Comparison of ENCODE assay signal across 10 mouse cellular contexts in genomic region chr6:134504866-134505265, GRCm38 (mm10).
DNase-seq lines count a peak whose midpoint lies in the region; ATAC-seq and TF ChIP-seq lines count a peak whose summit lies in the region.
"Had no signal": no experiment of that assay in that cellular context is flagged by ENCODE, and none has a peak within 500 bp of the region (broad histone marks: within the 10 kb centered on the region; RNA-seq: fewer than 3 reads in every experiment).

No protein-coding gene starts in this region.

- no peak overlapping the region for H3K4me2 ChIP-seq in embryonic facial prominence, embryonic 14.5 days (ENCODE audit: low read depth, low read length)
- H3K4me2 ChIP-seq in intestine, embryonic 16.5 days (ENCODE audit: low read depth, low read length), result no peak overlapping the region
- H3K4me2 ChIP-seq in liver, postnatal 0 days (ENCODE audit: low read depth, low read length), result no peak overlapping the region
- H3K4me2 ChIP-seq: forebrain, embryonic 15.5 days had no signal

- peaks cover 10% of the 10 kb centered on the region; the same call in 1 of the 2 replicates for H3K36me3 ChIP-seq in kidney, adult 2 months (ENCODE audit: control insufficient read depth, insufficient read depth, low read length)
- peaks cover 45% of the 10 kb centered on the region for H3K36me3 ChIP-seq in embryonic facial prominence, embryonic 14.5 days (ENCODE audit: control insufficient read depth, insufficient read depth, low read length)
- H3K36me3 ChIP-seq in intestine, embryonic 16.5 days (ENCODE audit: control insufficient read depth, insufficient read depth, low read length), result peaks cover 8% of the 10 kb centered on the region; the same call in 1 of the 2 replicates
- H3K36me3 ChIP-seq in liver, postnatal 0 days (replicated peaks; ENCODE audit: insufficient read depth, low read length), result peaks cover 22% of the 10 kb centered on the region

- H3K4me3 ChIP-seq in kidney, adult 2 months (ENCODE audit: insufficient read depth, low read depth, low read length), result no peak overlapping the region
- no peak overlapping the region for H3K4me3 ChIP-seq in embryonic facial prominence, embryonic 14.5 days (ENCODE audit: low read depth, low read length)
- no peak overlapping the region for H3K4me3 ChIP-seq in intestine, embryonic 16.5 days (ENCODE audit: low read length)
- H3K4me3 ChIP-seq in liver, postnatal 0 days (ENCODE audit: low read depth, low read length), result no peak overlapping the region
- H3K4me3 ChIP-seq: forebrain, embryonic 15.5 days had no signal

- no peak overlapping the region for H3K27ac ChIP-seq in kidney, adult 2 months (ENCODE audit: insufficient read depth, low read depth, low read length)
- H3K27ac ChIP-seq in embryonic facial prominence, embryonic 14.5 days (replicated peaks; ENCODE audit: low read depth, low read length), result no peak overlapping the region; the same call in 1 of the 2 replicates
- no peak overlapping the region for H3K27ac ChIP-seq in intestine, embryonic 16.5 days (ENCODE audit: low read length)
- peak overlapping the region; percentile 29; the same call in 1 of the 2 replicates for H3K27ac ChIP-seq in liver, postnatal 0 days (ENCODE audit: low read depth)
- H3K27ac ChIP-seq: forebrain, embryonic 15.5 days had no signal

- 0 out of 2 replicates have a peak, but pooled peaks have one; percentile 6 for TF ChIP-seq EP300 in liver, postnatal 0 days (IDR thresholded peaks at IDR 0.05; ENCODE audit: low read depth)

- ATAC-seq in embryonic facial prominence, embryonic 14.5 days (ENCODE audit: low read depth), result no peak
- ATAC-seq in intestine, embryonic 16.5 days, result peak; percentile 36; the same call in 1 of the 2 replicates
- ATAC-seq in liver, postnatal 0 days, result peak; percentile 96
- ATAC-seq: forebrain, embryonic 15.5 days had no signal

- peak; percentile 56 for DNase-seq in kidney, adult 2 months
- no peak for DNase-seq in kidney, postnatal 4 days
- DNase-seq in embryonic facial prominence, embryonic 14.5 days (ENCODE audit: low spot score), result peak; percentile 46
- DNase-seq in liver, postnatal 0 days, result peak; percentile 25
- DNase-seq in cerebellum, adult 18-20 months, result no peak
- no peak for DNase-seq in thymus, postnatal 14 days
- DNase-seq: adrenal gland, adult 8-10 months; gastrocnemius, postnatal 25 days had no signal

- no peak for TF ChIP-seq POLR2A in kidney, adult 2 months (IDR thresholded peaks at IDR 0.05; ENCODE audit: low read depth, low read length)

- WGBS in kidney, adult 2 months, result 29% methylated on average over 4 of the region's 4 CpGs
- 24% methylated on average over 4 of the region's 4 CpGs for WGBS in embryonic facial prominence, embryonic 14.5 days
- WGBS in intestine, embryonic 16.5 days, result 28% methylated on average over 4 of the region's 4 CpGs
- 52% methylated on average over 4 of the region's 4 CpGs for WGBS in liver, postnatal 0 days (ENCODE audit: insufficient replicate concordance)

- H3K9ac ChIP-seq in embryonic facial prominence, embryonic 14.5 days (ENCODE audit: low read depth, low read length), result no peak overlapping the region
- H3K9ac ChIP-seq in intestine, embryonic 16.5 days (ENCODE audit: low read depth, low read length), result no peak overlapping the region
- no peak overlapping the region for H3K9ac ChIP-seq in liver, postnatal 0 days (replicated peaks)
- H3K9ac ChIP-seq: forebrain, embryonic 15.5 days had no signal

- no peaks in the 10 kb centered on the region for H3K27me3 ChIP-seq in kidney, adult 2 months (replicated peaks; ENCODE audit: control insufficient read depth, insufficient read depth, low read length)
- H3K27me3 ChIP-seq in embryonic facial prominence, embryonic 14.5 days (replicated peaks; ENCODE audit: control insufficient read depth, insufficient read depth, low read length), result no peaks in the 10 kb centered on the region
- H3K27me3 ChIP-seq in intestine, embryonic 16.5 days (replicated peaks; ENCODE audit: control insufficient read depth, insufficient read depth, low read length), result no peaks in the 10 kb centered on the region
- no peaks in the 10 kb centered on the region for H3K27me3 ChIP-seq in liver, postnatal 0 days (ENCODE audit: insufficient read depth, low read length)
- H3K27me3 ChIP-seq: forebrain, embryonic 15.5 days had no signal

- H3K9me3 ChIP-seq in embryonic facial prominence, embryonic 14.5 days (ENCODE audit: control insufficient read depth, low read length), result no peaks in the 10 kb centered on the region
- H3K9me3 ChIP-seq in intestine, embryonic 16.5 days (ENCODE audit: control insufficient read depth, low read length), result no peaks in the 10 kb centered on the region
- no peaks in the 10 kb centered on the region for H3K9me3 ChIP-seq in liver, postnatal 0 days (ENCODE audit: low read length)
- H3K9me3 ChIP-seq: forebrain, embryonic 15.5 days had no signal

- no peak for TF ChIP-seq CTCF in kidney, adult 2 months (conservative IDR thresholded peaks at IDR 0.05; ENCODE audit: insufficient read depth, insufficient read length, low read depth, low read length)
- TF ChIP-seq CTCF in liver, postnatal 0 days (IDR thresholded peaks at IDR 0.05; ENCODE audit: low read depth), result no peak

- peaks cover 4% of the 10 kb centered on the region; the same call in 1 of the 2 replicates for H3K4me1 ChIP-seq in kidney, adult 2 months (ENCODE audit: control insufficient read depth, insufficient read depth, low read length)
- peaks cover 11% of the 10 kb centered on the region for H3K4me1 ChIP-seq in embryonic facial prominence, embryonic 14.5 days (ENCODE audit: control insufficient read depth, insufficient read depth, low read length)
- peaks cover 10% of the 10 kb centered on the region for H3K4me1 ChIP-seq in intestine, embryonic 16.5 days (ENCODE audit: control insufficient read depth, insufficient read depth, low read length)
- H3K4me1 ChIP-seq in liver, postnatal 0 days (ENCODE audit: insufficient read depth), result 0 out of 2 replicates have a peak, but pooled peaks cover under 1% of the 10 kb centered on the region

Comparison
In these comparisons a context has a peak if more than half of its experiments do, and no peak if none do; other contexts are left out.
1. DNase-seq: peak in kidney, adult 2 months (single experiment), embryonic facial prominence, embryonic 14.5 days (single experiment) and liver, postnatal 0 days (single experiment); none in kidney, postnatal 4 days (0 of 2), cerebellum, adult 18-20 months (0 of 2) and thymus, postnatal 14 days (single experiment).